Mouse (Mus musculus) adrenal gland, postnatal 4 days (tissue): Measurements from ENCODE around the gene Mob3a. TPM values are rescaled to one million over a fixed set of nuclear protein-coding genes. Genes with fewer than 3 reads are reported as not detected.

Experiments
- DNase-seq, 2 experiments: peaks; one replicate each; pipeline ENCODE4 v3.0.0; 2021 to 2022; ENCODE audit warnings: low spot score in 2 of 2, mixed read lengths in 2 of 2
- total RNA-seq, 2 experiments: library from RNA; stranded (reverse); gene quantifications; 2 replicates each; pipeline ENCODE4 v1.2.3; 2021

Mob3a gene
- total RNA-seq, 2 experiments from 2014 or later, result 16.5 to 16.6 TPM

- no peak for DNase-seq
These were observed 23.0 kb downstream of the Mob3a start for GRCm38 (mm10) chr10:80678601-80679377.

- DNase-seq, result peak; percentile 67 to 87
These were observed 23.8 kb downstream of the Mob3a start, which contains the start of gene Mknk2 for GRCm38 (mm10) chr10:80677942-80678436. Gene Mknk2 (minus strand): TSS chr10:80678112.

- no peak for DNase-seq
These were observed 24.5 kb downstream of the Mob3a start for GRCm38 (mm10) chr10:80677128-80677875.

GRCm38 (mm10) chr10:80676198-80676928 lies 25.4 kb downstream of the Mob3a start:
- peak; percentile 99 for DNase-seq

- DNase-seq, result no peak
These were observed 26.2 kb downstream of the Mob3a start for GRCm38 (mm10) chr10:80675405-80676197.

GRCm38 (mm10) chr10:80674851-80675404 lies 26.8 kb downstream of the Mob3a start:
- DNase-seq, result no peak

- no peak for DNase-seq
These were observed 27.5 kb downstream of the Mob3a start for GRCm38 (mm10) chr10:80674161-80674711.

GRCm38 (mm10) chr10:80673690-80674089 lies 28.1 kb downstream of the Mob3a start:
- no peak for DNase-seq

GRCm38 (mm10) chr10:80671936-80672690 lies 29.7 kb downstream of the Mob3a start:
- DNase-seq, result no peak

- no peak for DNase-seq
These were observed 30.5 kb downstream of the Mob3a start for GRCm38 (mm10) chr10:80671251-80671650.

- no peak for DNase-seq
These were observed 31.2 kb downstream of the Mob3a start for GRCm38 (mm10) chr10:80670531-80670930.

GRCm38 (mm10) chr10:80669737-80670485 lies 31.9 kb downstream of the Mob3a start:
- DNase-seq, result no peak

- no peak for DNase-seq
These were observed 32.8 kb downstream of the Mob3a start for GRCm38 (mm10) chr10:80669018-80669417.

GRCm38 (mm10) chr10:80668614-80669013 lies 33.2 kb downstream of the Mob3a start:
- DNase-seq, result no peak

- no peak for DNase-seq
These were observed 34.9 kb downstream of the Mob3a start for GRCm38 (mm10) chr10:80666837-80667412.

- no peak for DNase-seq
These were observed 35.6 kb downstream of the Mob3a start for GRCm38 (mm10) chr10:80665981-80666733.

- DNase-seq, result no peak
These were observed 36.3 kb downstream of the Mob3a start for GRCm38 (mm10) chr10:80665459-80665858.
